Mouse (Mus musculus) embryonic fibroblast, embryonic 13.5 days (primary cell): ENCODE data around the gene Ntm.

ENCODE experiments used
- CTCF ChIP-seq: IDR thresholded peaks from 2 replicates; pipeline ENCODE4 v1.5.1; 2011; ENCODE audit warnings: mild to moderate bottlenecking, control low read depth, low read length, moderate library complexity, borderline replicate concordance; ENCODE audit not compliant: insufficient read depth
- POLR2A ChIP-seq: IDR thresholded peaks from 2 replicates; pipeline ENCODE4 v1.6.1; 2011; ENCODE audit warnings: low read depth, mild to moderate bottlenecking, control low read depth, low read length, moderate library complexity

DNA sequence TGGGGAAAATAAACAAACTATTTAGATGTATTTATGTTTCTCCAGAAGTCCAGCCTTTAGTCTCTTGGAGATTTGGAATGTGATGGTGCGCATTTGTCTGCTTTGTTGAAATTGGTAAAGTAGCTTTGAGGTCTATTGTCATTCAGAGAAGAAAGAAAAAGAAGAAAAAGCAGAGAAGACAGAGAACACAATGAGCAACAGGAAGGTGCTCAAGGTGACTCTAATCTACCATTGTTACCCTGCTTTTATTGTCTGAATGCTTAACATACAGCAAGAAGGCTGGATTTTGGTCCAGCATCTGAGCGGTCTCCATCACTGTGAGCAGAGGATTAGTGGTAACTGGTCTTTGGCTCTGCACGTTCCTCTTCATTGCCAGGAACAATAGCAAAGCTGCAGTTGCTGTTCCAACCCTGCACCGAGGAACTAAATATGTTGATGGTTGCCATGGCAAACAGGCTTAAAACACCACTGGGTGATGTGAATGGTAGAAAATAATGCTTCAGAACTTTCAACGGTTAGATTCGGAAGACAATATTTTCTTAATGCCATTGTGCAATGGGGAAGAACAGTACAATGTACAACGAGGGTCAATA, 350.8 kb downstream of the Ntm start:
- TF ChIP-seq CTCF (no peak), POLR2A (no peak)
